Mouse (Mus musculus) limb, embryonic 15.5 days (tissue): Measurements from ENCODE around the gene Tcf25. TPM values are rescaled to one million over a fixed set of nuclear protein-coding genes. Genes with fewer than 3 reads are reported as not detected.

Experiments
- ATAC-seq: fragments of 200-750 bp; cut with Nextera tagmentation; 2 replicates; pipeline ENCODE4 v1.8.0; 2017; ENCODE audit warnings: low read depth, moderate TSS enrichment; ENCODE audit not compliant: insufficient number of reproducible peaks, low FRiP score, low TSS enrichment
- H3K27ac ChIP-seq: fragments of 300-500 bp; sonication (generic); 2 replicates; pipeline ENCODE4 v1.5.1; 2015; ENCODE audit warnings: moderate library complexity, mild to moderate bottlenecking, inconsistent platforms
- H3K27me3 ChIP-seq: fragments of 300-500 bp; sonication (generic); 2 replicates; pipeline ENCODE4 v1.6.1; 2015; ENCODE audit warnings: inconsistent platforms
- H3K36me3 ChIP-seq: fragments of 300-500 bp; sonication (generic); 2 replicates; pipeline ENCODE4 v1.6.1; 2015; ENCODE audit warnings: inconsistent platforms
- H3K4me1 ChIP-seq: fragments of 300-500 bp; sonication (generic); 2 replicates; pipeline ENCODE4 v1.6.1; 2015; ENCODE audit warnings: inconsistent platforms
- H3K4me2 ChIP-seq: fragments of 300-500 bp; sonication (generic); 2 replicates; pipeline ENCODE4 v1.6.1; 2015; ENCODE audit warnings: mild to moderate bottlenecking, inconsistent platforms
- H3K4me3 ChIP-seq: fragments of 300-500 bp; sonication (generic); 2 replicates; pipeline ENCODE4 v1.5.1; 2015; ENCODE audit warnings: mild to moderate bottlenecking, inconsistent platforms
- H3K9ac ChIP-seq: fragments of 300-500 bp; sonication (generic); 2 replicates; pipeline ENCODE4 v1.6.1; 2015; ENCODE audit warnings: inconsistent platforms
- H3K9me3 ChIP-seq: fragments of 300-500 bp; sonication (generic); 2 replicates; pipeline ENCODE4 v1.6.1; 2016; ENCODE audit warnings: inconsistent platforms
- WGBS: fragments of 180-500 bp; shearing (Covaris S2); methylation state at CpG from one replicate; pipeline ENCODE4 v1.1.7; 2015; 5-methylcytosine and 5-hydroxymethylcytosine counted together
- polyA plus RNA-seq: library from polyadenylated mRNA; unstranded; fragments of >200 nt; fragmentation: Nextera tagmentation; extraction: Ambion mirVana; gene quantifications from 2 replicates; pipeline ENCODE4 v1.2.1, GENCODE M21; 2015

The Tcf25 gene
- polyA plus RNA-seq, 1 experiment from 2014 or later: 191 TPM

DNA sequence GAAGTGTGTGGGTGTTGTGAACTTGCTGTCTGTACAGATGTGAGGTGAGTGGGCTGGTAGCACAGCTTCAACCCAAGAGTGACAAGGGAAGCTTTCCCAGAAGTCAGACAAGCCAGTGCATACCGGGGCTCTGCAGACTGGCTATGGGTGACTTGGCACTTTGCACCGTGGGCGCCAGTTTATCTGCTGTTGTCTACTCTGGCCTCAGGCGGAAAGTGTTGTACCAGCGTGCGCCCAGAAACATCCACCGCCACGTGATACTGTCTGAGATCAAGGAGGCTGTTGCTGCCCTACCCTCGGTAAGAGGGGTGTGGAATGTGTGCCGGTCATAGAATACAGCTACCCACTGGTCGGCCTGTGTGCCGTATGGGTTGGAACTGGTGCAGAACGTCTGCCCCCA, 24.8 kb downstream of the Tcf25 start:
- no peak overlapping the region for H3K4me2 ChIP-seq
- no peak for ATAC-seq
- no peaks in the 10 kb centered on the region for H3K4me1 ChIP-seq
- no peaks in the 10 kb centered on the region for H3K9me3 ChIP-seq
- 90% methylated on average over 13 of the region's 13 CpGs for WGBS
- no peaks in the 10 kb centered on the region for H3K27me3 ChIP-seq
- no peak overlapping the region for H3K4me3 ChIP-seq
- no peak overlapping the region for H3K9ac ChIP-seq
- H3K27ac ChIP-seq: no peak overlapping the region
- H3K36me3 ChIP-seq: peaks cover 99% of the 10 kb centered on the region

GRCm38 (mm10) chr8:123401936-123402335, 28.4 kb downstream of the Tcf25 start:
- H3K9me3 ChIP-seq: no peaks in the 10 kb centered on the region
- H3K27me3 ChIP-seq: no peaks in the 10 kb centered on the region
- H3K4me1 ChIP-seq: peaks cover 2% of the 10 kb centered on the region; the same call in 1 of the 2 replicates
- WGBS: 86% methylated on average over 9 of the region's 9 CpGs
- ATAC-seq: no peak
- H3K36me3 ChIP-seq: peaks cover 65% of the 10 kb centered on the region
- H3K9ac ChIP-seq: no peak overlapping the region
- H3K4me2 ChIP-seq: no peak overlapping the region
- H3K27ac ChIP-seq: no peak overlapping the region
- no peak overlapping the region for H3K4me3 ChIP-seq

GRCm38 (mm10) chr8:123402730-123403326, 29.3 kb downstream of the Tcf25 start:
- Histone ChIP-seq H3K36me3 (peaks cover 56% of the 10 kb centered on the region), H3K4me3 (no peak overlapping the region), H3K4me2 (no peak overlapping the region), H3K27me3 (peaks cover 5% of the 10 kb centered on the region), H3K9me3 (no peaks in the 10 kb centered on the region), H3K27ac (no peak overlapping the region), H3K9ac (no peak overlapping the region), H3K4me1 (peaks cover 2% of the 10 kb centered on the region; the same call in 1 of the 2 replicates)
- WGBS: 86% methylated on average over 9 of the region's 9 CpGs
- no peak for ATAC-seq

- Histone ChIP-seq H3K4me2 (no peak overlapping the region), H3K4me1 (peaks cover 2% of the 10 kb centered on the region; the same call in 1 of the 2 replicates), H3K36me3 (peaks cover 39% of the 10 kb centered on the region), H3K27me3 (peaks cover 20% of the 10 kb centered on the region), H3K4me3 (no peak overlapping the region), H3K9me3 (no peaks in the 10 kb centered on the region), H3K27ac (no peak overlapping the region), H3K9ac (no peak overlapping the region)
- WGBS: 31% methylated on average over 8 of the region's 8 CpGs
- no peak for ATAC-seq
Measured at GRCm38 (mm10) chr8:123404521-123404920, 31.0 kb downstream of the Tcf25 start.

- no peak within 1 kb of the TSS for H3K4me2 ChIP-seq
- H3K27ac ChIP-seq: no peak within 1 kb of the TSS
- WGBS: 7% methylated on average over 4 of the region's 4 CpGs
- H3K9ac ChIP-seq: no peak within 1 kb of the TSS
- H3K36me3 ChIP-seq: peaks cover 17% of the 10 kb centered on the region
- no peak within 1 kb of the TSS for H3K4me3 ChIP-seq
- no peak for ATAC-seq
- no peaks in the 10 kb centered on the region for H3K9me3 ChIP-seq
- H3K4me1 ChIP-seq: peaks cover 12% of the 10 kb centered on the region
- H3K27me3 ChIP-seq: peaks cover 42% of the 10 kb centered on the region
Measured at GRCm38 (mm10) chr8:123406786-123407185, 33.2 kb downstream of the Tcf25 start, which contains the start of gene Mc1r. TSS of gene Mc1r (plus strand) at chr8:123407107.

- no peak for ATAC-seq
- Histone ChIP-seq H3K27ac (no peak overlapping the region), H3K27me3 (peaks cover 51% of the 10 kb centered on the region), H3K4me3 (no peak overlapping the region), H3K9ac (no peak overlapping the region), H3K9me3 (no peaks in the 10 kb centered on the region), H3K4me2 (no peak overlapping the region), H3K36me3 (peaks cover 9% of the 10 kb centered on the region), H3K4me1 (peaks cover 17% of the 10 kb centered on the region)
- WGBS: 87% methylated on average over 13 of the region's 13 CpGs
Measured at GRCm38 (mm10) chr8:123407612-123408011, 34.1 kb downstream of the Tcf25 start.

DNA sequence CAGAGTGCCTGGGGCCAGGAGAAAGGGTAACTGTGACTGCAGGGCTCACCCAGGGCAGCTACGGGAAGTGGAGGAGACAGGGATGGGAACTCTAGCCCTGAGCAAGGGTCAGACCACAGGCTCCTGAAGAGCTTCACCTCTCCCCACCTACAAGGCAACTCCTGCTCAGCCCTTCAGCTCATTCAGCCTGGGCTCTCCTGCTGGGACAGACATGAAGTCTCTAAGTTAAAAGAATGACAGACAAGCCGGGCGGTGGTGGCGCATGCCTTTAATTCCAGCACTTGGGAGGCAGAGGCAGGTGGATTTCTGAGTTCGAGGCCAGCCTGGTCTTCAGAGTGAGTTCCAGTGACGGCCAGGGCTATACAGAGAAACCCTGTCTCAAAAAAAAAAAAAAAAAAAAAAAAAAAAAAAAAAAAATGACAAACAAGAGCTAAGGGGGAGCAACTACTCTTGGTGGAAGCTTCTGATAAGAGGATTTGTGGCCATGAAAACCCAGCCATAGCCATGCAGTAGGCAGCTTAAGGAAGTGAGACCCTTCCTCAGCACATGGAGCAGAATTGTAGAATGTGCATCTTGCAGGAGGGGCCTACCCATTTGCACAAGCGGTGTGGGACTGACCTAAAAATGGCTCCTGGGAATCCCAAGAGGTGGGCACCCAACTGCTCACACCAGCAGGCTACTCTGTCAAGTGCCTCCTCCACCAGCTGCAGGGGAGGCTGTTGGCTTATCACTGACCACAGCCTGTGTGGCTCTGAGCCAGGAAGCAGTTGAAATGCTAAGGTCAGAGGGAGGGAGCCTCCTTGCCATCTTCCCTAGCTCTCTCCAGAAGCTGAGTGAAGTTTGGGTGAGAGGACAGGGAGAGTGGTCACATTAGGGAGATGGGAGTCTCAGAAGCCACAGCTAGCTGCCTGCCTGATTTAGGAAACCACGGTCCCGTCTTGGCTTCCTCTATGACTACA, 35.3 kb downstream of the Tcf25 start:
- H3K9me3 ChIP-seq: no peaks in the 10 kb centered on the region
- H3K27me3 ChIP-seq: peaks cover 63% of the 10 kb centered on the region
- H3K9ac ChIP-seq: no peak overlapping the region
- 64% methylated on average over 9 of the region's 9 CpGs for WGBS
- no peak overlapping the region for H3K27ac ChIP-seq
- no peak overlapping the region for H3K4me3 ChIP-seq
- no peak for ATAC-seq
- no peak overlapping the region for H3K4me2 ChIP-seq
- peaks cover 17% of the 10 kb centered on the region for H3K4me1 ChIP-seq
- H3K36me3 ChIP-seq: no peaks in the 10 kb centered on the region

DNA sequence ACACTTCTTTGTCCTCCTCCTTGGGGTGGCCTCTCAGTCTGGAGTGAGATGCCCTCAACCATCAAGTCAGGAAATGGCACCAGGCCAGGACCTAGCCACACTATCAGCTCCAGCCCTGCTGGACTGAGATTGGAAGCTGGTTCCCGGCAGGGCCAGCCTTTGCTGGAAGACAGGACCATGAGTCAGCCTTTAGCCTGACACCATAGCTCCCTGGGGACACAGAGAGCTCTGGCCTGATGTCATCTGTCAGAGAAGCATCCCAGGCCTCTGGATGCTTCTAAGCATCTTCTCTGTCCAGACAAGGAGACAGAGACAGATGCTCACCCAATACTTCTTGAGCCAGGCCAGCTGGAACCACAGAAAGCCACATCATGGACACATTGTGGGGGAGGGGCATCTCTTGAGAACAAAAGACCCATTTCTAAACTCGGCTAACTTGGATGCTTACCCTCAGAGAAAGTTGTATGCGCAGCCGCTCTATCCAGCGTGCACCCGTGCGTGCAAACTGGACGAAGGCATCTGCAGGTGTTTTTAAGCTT, 36.6 kb downstream of the Tcf25 start:
- no peak for ATAC-seq
- Histone ChIP-seq H3K9ac (no peak overlapping the region), H3K27me3 (peaks cover 68% of the 10 kb centered on the region), H3K36me3 (no peaks in the 10 kb centered on the region), H3K4me2 (no peak overlapping the region), H3K4me3 (no peak overlapping the region), H3K4me1 (peaks cover 17% of the 10 kb centered on the region), H3K9me3 (no peaks in the 10 kb centered on the region), H3K27ac (no peak overlapping the region)
- whole genome bisulfite sequencing: 75% methylated on average over 8 of the region's 8 CpGs

DNA sequence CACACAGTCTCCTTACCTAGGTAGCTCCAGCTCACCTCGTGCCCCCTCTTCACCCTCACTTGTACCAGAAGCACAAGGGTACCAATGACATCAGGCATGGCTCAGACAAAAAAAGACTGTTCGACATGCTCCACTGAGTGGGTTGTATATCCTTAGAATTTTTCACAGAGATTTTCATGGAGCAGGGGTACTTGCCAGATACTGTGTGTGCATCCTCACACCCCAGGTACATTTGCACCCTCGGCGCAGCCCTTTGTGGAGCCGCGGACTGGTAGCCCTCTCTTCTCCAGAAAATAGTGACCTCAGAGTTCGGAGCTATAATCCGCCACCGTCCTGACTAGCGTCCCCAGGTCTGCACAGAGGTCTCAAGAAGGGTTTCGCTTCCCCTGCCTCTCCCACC, 37.2 kb downstream of the Tcf25 start:
- H3K27me3 ChIP-seq: peaks cover 68% of the 10 kb centered on the region
- H3K4me3 ChIP-seq: peak overlapping the region; percentile 32; the same call in 1 of the 2 replicates
- no peak overlapping the region for H3K27ac ChIP-seq
- H3K36me3 ChIP-seq: no peaks in the 10 kb centered on the region
- H3K4me2 ChIP-seq: peak overlapping the region; percentile 53
- peaks cover 17% of the 10 kb centered on the region for H3K4me1 ChIP-seq
- no peak; the same call in 1 of the 2 replicates for ATAC-seq
- 12% methylated on average over 11 of the region's 11 CpGs for WGBS
- H3K9ac ChIP-seq: no peak overlapping the region
- no peaks in the 10 kb centered on the region for H3K9me3 ChIP-seq

- Histone ChIP-seq H3K27me3 (peaks cover 68% of the 10 kb centered on the region), H3K9ac (no peak within 1 kb of the TSS), H3K4me2 (peak within 1 kb of the TSS; percentile 53), H3K4me1 (peaks cover 17% of the 10 kb centered on the region), H3K9me3 (no peaks in the 10 kb centered on the region), H3K27ac (no peak within 1 kb of the TSS), H3K36me3 (no peaks in the 10 kb centered on the region), H3K4me3 (peak within 1 kb of the TSS; percentile 32)
- WGBS: under 1% methylated on average over 17 of the region's 29 CpGs
- no peak for ATAC-seq
Measured at GRCm38 (mm10) chr8:123411246-123411645, 37.7 kb downstream of the Tcf25 start, which contains the start of gene Tubb3. TSS of gene Tubb3 (plus strand) at chr8:123411424.

- 8% methylated on average over 16 of the region's 16 CpGs for WGBS
- Histone ChIP-seq H3K9me3 (no peaks in the 10 kb centered on the region), H3K36me3 (no peaks in the 10 kb centered on the region), H3K4me1 (peaks cover 15% of the 10 kb centered on the region), H3K4me2 (peak overlapping the region; percentile 53), H3K9ac (no peak overlapping the region), H3K4me3 (peak overlapping the region; percentile 32), H3K27me3 (peaks cover 68% of the 10 kb centered on the region), H3K27ac (no peak overlapping the region)
- no peak for ATAC-seq
Measured at GRCm38 (mm10) chr8:123411781-123412327, 38.3 kb downstream of the Tcf25 start.
